Mouse (Mus musculus) hindbrain, embryonic 15.5 days (tissue): ENCODE results near the gene Rce1. TPM values are rescaled to one million over a fixed set of nuclear protein-coding genes. Genes with fewer than 3 reads are reported as not detected.

Source experiments
- ATAC-seq: fragments of 200-750 bp; cut with Nextera tagmentation; 2 replicates; pipeline ENCODE4 v1.8.0; 2017; ENCODE audit warnings: low read depth, moderate number of reproducible peaks, moderate TSS enrichment; ENCODE audit not compliant: low FRiP score
- H3K27ac ChIP-seq: fragments of 300-500 bp; sonication (generic); replicated peaks from 2 replicates; pipeline ENCODE4 v1.5.1; 2015; ENCODE audit warnings: mild to moderate bottlenecking, inconsistent platforms
- H3K27me3 ChIP-seq: fragments of 300-500 bp; sonication (generic); 2 replicates; pipeline ENCODE4 v1.6.1; 2015; ENCODE audit warnings: control low read depth, inconsistent platforms
- H3K36me3 ChIP-seq: fragments of 300-500 bp; sonication (generic); 2 replicates; pipeline ENCODE4 v1.6.1; 2015; ENCODE audit warnings: control low read depth, inconsistent platforms
- H3K4me1 ChIP-seq: fragments of 300-500 bp; sonication (generic); replicated peaks from 2 replicates; pipeline ENCODE4 v1.6.1; 2015; ENCODE audit warnings: control low read depth, inconsistent platforms
- H3K4me2 ChIP-seq: fragments of 300-500 bp; sonication (generic); 2 replicates; pipeline ENCODE4 v1.6.1; 2015; ENCODE audit warnings: moderate library complexity, mild to moderate bottlenecking, inconsistent platforms
- H3K4me3 ChIP-seq: fragments of 300-500 bp; sonication (generic); 2 replicates; pipeline ENCODE4 v1.5.1; 2015; ENCODE audit warnings: mild to moderate bottlenecking, inconsistent platforms
- H3K9ac ChIP-seq: fragments of 300-500 bp; sonication (generic); 2 replicates; pipeline ENCODE4 v1.6.1; 2015; ENCODE audit warnings: inconsistent platforms
- H3K9me3 ChIP-seq: fragments of 300-500 bp; sonication (generic); 2 replicates; pipeline ENCODE4 v1.6.1; 2016; ENCODE audit warnings: control low read depth, inconsistent platforms
- WGBS: fragments of 180-500 bp; shearing (Covaris S2); methylation state at CpG from one replicate; pipeline ENCODE4 v1.1.7; 2015; 5-methylcytosine and 5-hydroxymethylcytosine counted together
- polyA plus RNA-seq: library from polyadenylated mRNA; unstranded; fragments of >200 nt; fragmentation: Nextera tagmentation; extraction: Ambion mirVana; gene quantifications from 2 replicates; pipeline ENCODE4 v1.2.1, GENCODE M21; 2015

Gene Rce1
- polyA plus RNA-seq, 1 experiment from 2014 or later, result 54.2 TPM

- peaks cover 20% of the 10 kb centered on the region for H3K36me3 ChIP-seq
- ATAC-seq, result no peak
Measured at GRCm38 (mm10) chr19:4610109-4610508, 15.3 kb downstream of the Rce1 start.

DNA sequence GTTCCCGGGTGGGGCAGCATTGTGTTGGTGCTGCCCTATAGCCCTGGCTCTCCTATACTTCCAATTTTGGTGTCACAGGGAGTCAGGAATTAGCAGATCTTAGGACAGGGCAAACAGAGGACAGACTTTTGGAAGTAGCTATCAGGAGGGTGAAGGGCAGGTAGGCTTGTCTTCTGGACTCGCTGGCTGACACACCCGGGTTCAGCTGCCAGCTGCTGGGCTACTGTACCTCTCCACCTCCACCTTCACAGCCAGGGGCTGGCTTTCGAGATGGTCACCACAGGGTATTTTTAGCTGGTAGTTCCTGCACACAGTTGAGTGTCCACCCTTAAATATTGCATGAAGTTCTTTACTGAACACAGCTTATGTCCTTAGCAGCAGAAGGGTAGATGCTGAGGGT lies 16.9 kb downstream of the Rce1 start:
- no peak overlapping the region for H3K27ac ChIP-seq
- WGBS, result 79% methylated on average over 4 of the region's 4 CpGs
- no peak overlapping the region for H3K4me3 ChIP-seq
- no peaks in the 10 kb centered on the region for H3K27me3 ChIP-seq
- ATAC-seq, result no peak
- H3K9ac ChIP-seq, result no peak overlapping the region
- H3K9me3 ChIP-seq, result no peaks in the 10 kb centered on the region
- H3K4me1 ChIP-seq, result peaks cover 19% of the 10 kb centered on the region
- peaks cover 19% of the 10 kb centered on the region for H3K36me3 ChIP-seq
- H3K4me2 ChIP-seq, result no peak overlapping the region

More at GRCm38 (mm10) chr19:4610109-4610508, 15.3 kb downstream of the Rce1 start:
- Histone ChIP-seq H3K9me3 (no peaks in the 10 kb centered on the region), H3K4me1 (peaks cover 30% of the 10 kb centered on the region), H3K4me3 (no peak overlapping the region), H3K4me2 (no peak overlapping the region), H3K27ac (no peak overlapping the region), H3K9ac (no peak overlapping the region), H3K27me3 (no peaks in the 10 kb centered on the region)
- 68% methylated on average over 4 of the region's 4 CpGs for WGBS

DNA sequence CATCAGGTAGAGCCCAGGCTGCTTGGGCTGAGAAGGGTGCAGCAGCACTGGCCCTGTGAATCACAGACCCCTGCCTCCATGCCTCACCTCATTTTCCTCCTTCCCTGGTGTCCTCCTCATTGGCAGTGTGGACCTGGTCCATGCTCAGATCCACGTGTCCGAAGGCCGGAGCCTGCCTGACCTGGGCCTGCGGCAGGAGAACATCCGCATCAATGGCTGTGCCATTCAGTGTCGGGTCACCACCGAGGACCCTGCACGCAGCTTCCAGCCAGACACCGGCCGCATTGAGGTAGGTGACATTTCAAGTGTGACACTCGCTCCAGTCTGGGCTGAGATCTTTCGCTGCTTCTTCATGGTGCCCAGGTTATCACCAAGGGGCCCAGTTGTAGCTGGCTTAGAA lies 18.0 kb downstream of the Rce1 start:
- no peak overlapping the region for H3K4me2 ChIP-seq
- no peak for ATAC-seq
- peaks cover 8% of the 10 kb centered on the region for H3K36me3 ChIP-seq
- H3K27ac ChIP-seq, result no peak overlapping the region
- WGBS, result 94% methylated on average over 12 of the region's 12 CpGs
- H3K4me3 ChIP-seq, result no peak overlapping the region
- H3K27me3 ChIP-seq, result no peaks in the 10 kb centered on the region
- no peaks in the 10 kb centered on the region for H3K9me3 ChIP-seq
- peaks cover 8% of the 10 kb centered on the region for H3K4me1 ChIP-seq
- no peak overlapping the region for H3K9ac ChIP-seq

DNA sequence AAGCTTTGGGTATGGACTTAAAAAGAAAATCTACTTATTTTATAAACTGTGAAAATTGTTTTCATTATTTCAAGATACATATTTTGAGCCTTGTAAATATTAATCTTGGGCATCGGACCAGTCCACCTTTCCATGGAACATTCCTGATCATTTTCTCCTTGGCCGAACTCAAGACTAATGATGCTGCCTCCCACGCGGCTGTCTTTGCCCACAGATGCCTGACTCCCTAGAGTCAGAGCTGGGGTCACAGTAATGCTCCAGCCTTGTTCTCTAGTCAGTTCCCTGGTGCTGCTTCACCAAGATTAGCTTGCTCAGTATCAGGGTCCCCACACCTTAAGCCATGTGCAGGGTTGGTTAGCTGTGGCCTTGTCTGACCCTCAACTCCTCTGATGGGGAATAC lies 19.8 kb downstream of the Rce1 start:
- WGBS, result 75% methylated on average over 4 of the region's 4 CpGs
- Histone ChIP-seq H3K9me3 (no peaks in the 10 kb centered on the region), H3K4me3 (no peak overlapping the region), H3K27ac (no peak overlapping the region), H3K27me3 (no peaks in the 10 kb centered on the region), H3K4me2 (no peak overlapping the region), H3K36me3 (no peaks in the 10 kb centered on the region), H3K4me1 (no peaks in the 10 kb centered on the region), H3K9ac (no peak overlapping the region)
- ATAC-seq, result no peak

GRCm38 (mm10) chr19:4603801-4604723 lies 21.4 kb downstream of the Rce1 start:
- no peaks in the 10 kb centered on the region for H3K27me3 ChIP-seq
- H3K9me3 ChIP-seq, result no peaks in the 10 kb centered on the region
- H3K4me1 ChIP-seq, result no peaks in the 10 kb centered on the region
- no peak overlapping the region for H3K4me2 ChIP-seq
- H3K36me3 ChIP-seq, result no peaks in the 10 kb centered on the region
- ATAC-seq, result 0 out of 2 replicates have a peak, but pooled peaks have one; percentile 19
- H3K9ac ChIP-seq, result no peak overlapping the region
- 40% methylated on average over 24 of the region's 24 CpGs for WGBS
- H3K27ac ChIP-seq, result no peak overlapping the region
- H3K4me3 ChIP-seq, result no peak overlapping the region

GRCm38 (mm10) chr19:4602459-4602858 lies 23.0 kb downstream of the Rce1 start:
- ATAC-seq, result no peak
- Histone ChIP-seq H3K4me1 (no peaks in the 10 kb centered on the region), H3K27me3 (no peaks in the 10 kb centered on the region), H3K36me3 (no peaks in the 10 kb centered on the region), H3K4me3 (no peak overlapping the region), H3K27ac (no peak overlapping the region), H3K4me2 (no peak overlapping the region), H3K9me3 (no peaks in the 10 kb centered on the region), H3K9ac (no peak overlapping the region)
- 86% methylated on average over 20 of the region's 20 CpGs for WGBS

- H3K4me2 ChIP-seq, result no peak overlapping the region
- ATAC-seq, result no peak
- no peaks in the 10 kb centered on the region for H3K4me1 ChIP-seq
- WGBS, result 75% methylated on average over 2 of the region's 2 CpGs
- H3K9ac ChIP-seq, result no peak overlapping the region
- H3K9me3 ChIP-seq, result no peaks in the 10 kb centered on the region
- H3K27me3 ChIP-seq, result no peaks in the 10 kb centered on the region
- H3K4me3 ChIP-seq, result no peak overlapping the region
- no peaks in the 10 kb centered on the region for H3K36me3 ChIP-seq
- no peak overlapping the region for H3K27ac ChIP-seq
Measured at GRCm38 (mm10) chr19:4596071-4596470, 29.4 kb downstream of the Rce1 start.

GRCm38 (mm10) chr19:4593792-4594522 lies 31.5 kb downstream of the Rce1 start:
- Histone ChIP-seq H3K4me1 (no peaks in the 10 kb centered on the region), H3K36me3 (no peaks in the 10 kb centered on the region), H3K9me3 (no peaks in the 10 kb centered on the region), H3K27me3 (no peaks in the 10 kb centered on the region), H3K27ac (no peak overlapping the region), H3K4me3 (no peak overlapping the region), H3K9ac (no peak overlapping the region), H3K4me2 (no peak overlapping the region)
- ATAC-seq, result no peak
- WGBS, result 55% methylated on average over 7 of the region's 7 CpGs

GRCm38 (mm10) chr19:4590025-4590424 lies 35.4 kb downstream of the Rce1 start:
- WGBS, result 93% methylated on average over 3 of the region's 3 CpGs
- H3K27ac ChIP-seq, result no peak overlapping the region
- H3K4me3 ChIP-seq, result no peak overlapping the region
- H3K9ac ChIP-seq, result no peak overlapping the region
- ATAC-seq, result no peak
- no peaks in the 10 kb centered on the region for H3K4me1 ChIP-seq
- no peaks in the 10 kb centered on the region for H3K27me3 ChIP-seq
- no peak overlapping the region for H3K4me2 ChIP-seq
- H3K36me3 ChIP-seq, result no peaks in the 10 kb centered on the region
- H3K9me3 ChIP-seq, result no peaks in the 10 kb centered on the region

DNA sequence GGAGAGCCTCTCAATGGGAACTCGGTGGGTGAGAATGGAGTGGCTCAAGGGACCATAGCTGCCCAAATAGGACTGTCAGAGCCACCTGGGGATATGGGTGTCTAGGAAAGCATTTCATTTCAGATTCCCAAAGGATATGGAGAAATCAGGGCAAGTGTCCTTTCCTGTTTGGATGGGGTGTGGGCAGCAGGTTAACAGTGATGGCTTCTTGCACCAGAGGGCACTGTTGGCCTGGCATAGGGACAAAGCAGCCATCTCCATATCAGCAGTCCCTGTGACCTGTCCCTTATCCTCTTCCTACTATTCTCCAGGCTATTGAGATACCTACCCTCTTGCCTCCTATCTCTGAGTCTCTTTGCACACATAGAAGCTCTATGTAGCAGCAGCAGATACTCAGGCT lies 36.4 kb downstream of the Rce1 start:
- Histone ChIP-seq H3K9me3 (no peaks in the 10 kb centered on the region), H3K27me3 (no peaks in the 10 kb centered on the region), H3K9ac (no peak overlapping the region), H3K4me1 (no peaks in the 10 kb centered on the region), H3K4me3 (no peak overlapping the region), H3K27ac (no peak overlapping the region), H3K36me3 (no peaks in the 10 kb centered on the region), H3K4me2 (no peak overlapping the region)
- ATAC-seq, result no peak
- whole genome bisulfite sequencing, result 72% methylated on average over 1 of the region's 1 CpGs

- Histone ChIP-seq H3K9ac (no peak overlapping the region), H3K4me3 (no peak overlapping the region), H3K27ac (no peak overlapping the region), H3K36me3 (no peaks in the 10 kb centered on the region), H3K4me1 (no peaks in the 10 kb centered on the region), H3K27me3 (no peaks in the 10 kb centered on the region), H3K9me3 (no peaks in the 10 kb centered on the region), H3K4me2 (no peak overlapping the region)
- WGBS, result 74% methylated on average over 3 of the region's 3 CpGs
- ATAC-seq, result no peak
Measured at GRCm38 (mm10) chr19:4588430-4588829, 37.0 kb downstream of the Rce1 start.

- H3K4me3 ChIP-seq, result no peak overlapping the region
Measured at GRCm38 (mm10) chr19:4587426-4587825, 38.0 kb downstream of the Rce1 start.

More at GRCm38 (mm10) chr19:4587426-4587825, 38.0 kb downstream of the Rce1 start:
- Histone ChIP-seq H3K27me3 (no peaks in the 10 kb centered on the region), H3K36me3 (no peaks in the 10 kb centered on the region), H3K4me1 (no peaks in the 10 kb centered on the region), H3K4me2 (no peak overlapping the region), H3K9ac (no peak overlapping the region), H3K9me3 (no peaks in the 10 kb centered on the region), H3K27ac (no peak overlapping the region)
- ATAC-seq, result no peak
- WGBS, result 49% methylated on average over 2 of the region's 2 CpGs
